Mouse (Mus musculus): ENCODE results near the gene Ucp1. TPM values are rescaled to one million over a fixed set of nuclear protein-coding genes. Genes with fewer than 3 reads are reported as not detected.

Gene Ucp1
- polyA plus RNA-seq, 1 experiment from 2014 or later: 0.19 TPM

DNA sequence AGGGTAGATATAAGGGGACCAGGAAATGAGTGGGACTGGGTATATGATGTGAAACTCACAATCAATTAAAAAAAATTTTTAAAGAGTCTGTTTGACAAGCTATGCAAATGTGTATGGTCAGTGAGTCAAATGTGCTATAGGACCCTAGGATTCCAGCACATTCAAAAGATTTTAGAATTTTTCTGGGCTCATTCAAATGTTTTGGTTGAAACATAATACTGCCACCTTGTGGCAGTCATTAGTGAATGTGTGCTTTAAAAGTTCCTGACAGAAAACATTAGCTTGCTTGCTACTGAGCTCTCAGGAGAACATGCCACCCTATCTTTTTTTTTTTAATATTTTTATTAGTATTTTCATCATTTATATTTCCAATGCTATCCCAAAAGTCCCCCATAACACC lies 52.5 kb downstream of the Ucp1 start:
- no peak overlapping the region for H3K9ac ChIP-seq (ENCODE audit: low read length)
- no peaks in the 10 kb centered on the region for H3K4me1 ChIP-seq (ENCODE audit: control insufficient read depth, insufficient read depth, low read length)
- no peak for DNase-seq (ENCODE audit: low spot score)
- no peak overlapping the region for H3K27ac ChIP-seq (ENCODE audit: low read depth, low read length)
- no peaks in the 10 kb centered on the region for H3K27me3 ChIP-seq (ENCODE audit: control insufficient read depth, insufficient read depth, low read length)
- H3K9me3 ChIP-seq (ENCODE audit: control insufficient read depth, low read length): no peaks in the 10 kb centered on the region
- no peak overlapping the region for H3K4me3 ChIP-seq (ENCODE audit: low read depth, low read length)
- no peak for ATAC-seq (ENCODE audit: insufficient read depth, low FRiP score, low TSS enrichment)
- H3K36me3 ChIP-seq (ENCODE audit: control insufficient read depth, insufficient read depth, low read length): no peaks in the 10 kb centered on the region
- no peak overlapping the region for H3K4me2 ChIP-seq (ENCODE audit: low read depth)

Other genes starting within 250 kb of the Ucp1 start
- 13.4 and 17.1 TPM in 2 replicates for gene Tbc1d9, start 125.0 kb upstream of the Ucp1 start, polyA plus RNA-seq (2014; fragmentation: Nextera tagmentation; extraction: Ambion mirVana)
- 5.5 and 7.2 TPM in 2 replicates for gene Gm10645, start 124.2 kb upstream of the Ucp1 start, polyA plus RNA-seq (2014; fragmentation: Nextera tagmentation; extraction: Ambion mirVana)
- 23.5 and 23.9 TPM in 2 replicates for gene Elmod2, start 42.1 kb downstream of the Ucp1 start, polyA plus RNA-seq (2014; fragmentation: Nextera tagmentation; extraction: Ambion mirVana)
- not detected in 2 replicates for gene Mgat4d, start 58.1 kb downstream of the Ucp1 start, polyA plus RNA-seq (2014; fragmentation: Nextera tagmentation; extraction: Ambion mirVana)
- 5.3 and 5.8 TPM in 2 replicates for gene Clgn, start 99.5 kb downstream of the Ucp1 start, polyA plus RNA-seq (2014; fragmentation: Nextera tagmentation; extraction: Ambion mirVana)
- gene Scoc, start 168.0 kb downstream of the Ucp1 start, polyA plus RNA-seq (2014; fragmentation: Nextera tagmentation; extraction: Ambion mirVana): 166 and 168 TPM in 2 replicates
- not detected in 2 replicates for gene Olfr370, start 245.4 kb downstream of the Ucp1 start, polyA plus RNA-seq (2014; fragmentation: Nextera tagmentation; extraction: Ambion mirVana)